Comparison of ENCODE assay signal across 18 mouse cellular contexts in genomic region chr13:9938798-9939485, GRCm38 (mm10).
A peak's percentile ranks its signal among the peaks of the same experiment; 100 is the strongest.
DNase-seq lines count a peak whose midpoint lies in the region; ATAC-seq lines count a peak whose summit lies in the region.
"Had no signal": no experiment of that assay in that cellular context is flagged by ENCODE, and none has a peak within 500 bp of the region (broad histone marks: within the 10 kb centered on the region; RNA-seq: fewer than 3 reads in every experiment).

No protein-coding gene starts in this region.

- peak overlapping the region; percentile 51; the same call in 1 of the 2 replicates for H3K27ac ChIP-seq in heart, embryonic 12.5 days (ENCODE audit: poor library complexity, severe bottlenecking)
- 0 out of 2 replicates have a peak overlapping the region, but pooled peaks have one; percentile 19 for H3K27ac ChIP-seq in lung, embryonic 15.5 days
- H3K27ac ChIP-seq: forebrain, embryonic 12.5 days; gastrocnemius, adult 2 months; hindbrain, embryonic 15.5 days; layer of hippocampus, adult 2 months; midbrain, embryonic 15.5 days; neural tube, embryonic 12.5 days had no signal

- no peak overlapping the region for H3K9ac ChIP-seq in heart, embryonic 12.5 days
- H3K9ac ChIP-seq in lung, embryonic 15.5 days = no peak overlapping the region
- H3K9ac ChIP-seq: forebrain, embryonic 12.5 days; hindbrain, embryonic 15.5 days; midbrain, embryonic 15.5 days; neural tube, embryonic 12.5 days had no signal

- no peaks in the 10 kb centered on the region for H3K9me3 ChIP-seq in heart, embryonic 12.5 days (replicated peaks)
- no peaks in the 10 kb centered on the region for H3K9me3 ChIP-seq in lung, embryonic 15.5 days
- H3K9me3 ChIP-seq: forebrain, embryonic 12.5 days; G1E; hindbrain, embryonic 15.5 days; midbrain, embryonic 15.5 days; neural tube, embryonic 12.5 days had no signal

- H3K4me1 ChIP-seq in heart, embryonic 12.5 days (replicated peaks) = no peaks in the 10 kb centered on the region
- no peaks in the 10 kb centered on the region for H3K4me1 ChIP-seq in lung, embryonic 15.5 days
- H3K4me1 ChIP-seq: forebrain, embryonic 12.5 days; hindbrain, embryonic 15.5 days; midbrain, embryonic 15.5 days; neural tube, embryonic 12.5 days had no signal

- ATAC-seq in heart, embryonic 12.5 days (ENCODE audit: insufficient number of reproducible peaks, low FRiP score) = peak; percentile 86
- ATAC-seq in lung, embryonic 15.5 days (ENCODE audit: borderline replicate concordance, extremely low read depth, low FRiP score, low TSS enrichment) = 0 out of 2 replicates have a peak, but pooled peaks have one; percentile 27
- ATAC-seq: midbrain, embryonic 15.5 days had no signal

- no peak overlapping the region for H3K4me2 ChIP-seq in heart, embryonic 12.5 days
- no peak overlapping the region for H3K4me2 ChIP-seq in lung, embryonic 15.5 days
- H3K4me2 ChIP-seq: forebrain, embryonic 12.5 days; hindbrain, embryonic 15.5 days; liver, embryonic 11.5 days; midbrain, embryonic 15.5 days; neural tube, embryonic 12.5 days had no signal

- 50% methylated on average over 3 of the region's 3 CpGs for WGBS in heart, embryonic 12.5 days
- 48% methylated on average over 3 of the region's 3 CpGs for WGBS in lung, embryonic 15.5 days

- intact Hi-C loops in heart, postnatal 14 days (cut with DNase I) = no loop called here

- peak; percentile 89 for DNase-seq in heart, adult 11 months
- no peak for DNase-seq in heart, postnatal 14 days
- DNase-seq in ES-CJ7 (ENCODE audit: low read depth, low spot score) = peak; percentile 56
- no peak for DNase-seq in T-cell, adult 2 months (ENCODE audit: low spot score)
- no peak for DNase-seq in embryo, embryonic 11 days
- no peak for DNase-seq in cerebellum, adult 8-10 months
- DNase-seq: adrenal gland, adult 2 months; gastrocnemius, adult 2 months; thymus, adult 2 months had no signal

- no peak overlapping the region for H3K4me3 ChIP-seq in heart, embryonic 12.5 days
- no peak overlapping the region for H3K4me3 ChIP-seq in lung, embryonic 15.5 days
- H3K4me3 ChIP-seq: forebrain, embryonic 12.5 days; gastrocnemius, adult 2 months; hindbrain, embryonic 15.5 days; layer of hippocampus, adult 2 months; midbrain, embryonic 15.5 days; neural tube, embryonic 12.5 days had no signal

- H3K27me3 ChIP-seq in heart, embryonic 12.5 days (replicated peaks) = no peaks in the 10 kb centered on the region
- no peaks in the 10 kb centered on the region for H3K27me3 ChIP-seq in lung, embryonic 15.5 days
- H3K27me3 ChIP-seq: forebrain, embryonic 12.5 days; hindbrain, embryonic 15.5 days; midbrain, embryonic 15.5 days; neural tube, embryonic 12.5 days had no signal

- H3K36me3 ChIP-seq in heart, embryonic 12.5 days = no peaks in the 10 kb centered on the region
- H3K36me3 ChIP-seq in lung, embryonic 15.5 days = no peaks in the 10 kb centered on the region
- H3K36me3 ChIP-seq: forebrain, embryonic 12.5 days; G1E; hindbrain, embryonic 15.5 days; midbrain, embryonic 15.5 days; neural tube, embryonic 12.5 days had no signal

Comparison
In these comparisons a context has a peak if more than half of its experiments do, and no peak if none do; other contexts are left out.
1. DNase-seq: peak in heart, adult 11 months (single experiment) and ES-CJ7 (single experiment); none in heart, postnatal 14 days (0 of 2), T-cell, adult 2 months (single experiment), embryo, embryonic 11 days (single experiment) and cerebellum, adult 8-10 months (single experiment).